Mouse (Mus musculus) kidney, postnatal 0 days (tissue): Measurements from ENCODE around the gene Erf. TPM values are rescaled to one million over a fixed set of nuclear protein-coding genes. Genes with fewer than 3 reads are reported as not detected.
A peak's percentile ranks its signal among the peaks of the same experiment; 100 is the strongest.

Source experiments
- ATAC-seq: fragments of 200-750 bp; cut with Nextera tagmentation; replicated peaks from 2 replicates; pipeline ENCODE4 v1.8.0; 2017; ENCODE audit warnings: low read depth, moderate number of reproducible peaks, moderate TSS enrichment, moderate library complexity; ENCODE audit not compliant: low FRiP score
- DNase-seq: peaks from one replicate; pipeline ENCODE4 v3.0.0-alpha.2; 2016; ENCODE audit warnings: low spot score
- H3K27ac ChIP-seq: fragments of 300-500 bp; sonication (generic); 2 replicates; pipeline ENCODE4 v1.5.1; 2014; ENCODE audit warnings: mild to moderate bottlenecking
- H3K27me3 ChIP-seq: fragments of 300-500 bp; sonication (generic); 2 replicates; pipeline ENCODE4 v1.6.1; 2014; ENCODE audit warnings: low read length, mixed read lengths; ENCODE audit not compliant: insufficient read depth
- H3K36me3 ChIP-seq: fragments of 300-500 bp; sonication (generic); 2 replicates; pipeline ENCODE4 v1.6.1; 2014; ENCODE audit warnings: low read length, mixed read lengths; ENCODE audit not compliant: insufficient read depth
- H3K4me1 ChIP-seq: fragments of 300-500 bp; sonication (generic); replicated peaks from 2 replicates; pipeline ENCODE4 v1.6.1; 2014; ENCODE audit warnings: antibody characterized with exemption, low read length, mixed read lengths; ENCODE audit not compliant: insufficient read depth
- H3K4me2 ChIP-seq: fragments of 300-500 bp; sonication (generic); 2 replicates; pipeline ENCODE4 v1.6.1; 2014; ENCODE audit warnings: mild to moderate bottlenecking, low read length, moderate library complexity, mixed read lengths
- H3K4me3 ChIP-seq: fragments of 300-500 bp; sonication (generic); replicated peaks from 2 replicates; pipeline ENCODE4 v1.5.1; 2014; ENCODE audit warnings: low read depth, low read length
- H3K9ac ChIP-seq: fragments of 300-500 bp; sonication (generic); 2 replicates; pipeline ENCODE4 v1.6.1; 2014; ENCODE audit warnings: low read depth, low read length
- H3K9me3 ChIP-seq: fragments of 300-500 bp; sonication (generic); replicated peaks from 2 replicates; pipeline ENCODE4 v1.6.1; 2016; ENCODE audit warnings: low read length, inconsistent platforms, mixed read lengths
- CTCF ChIP-seq: IDR thresholded peaks from 2 replicates; pipeline ENCODE4 v1.5.1; 2016; ENCODE audit warnings: antibody characterized with exemption, low read depth, mild to moderate bottlenecking, moderate library complexity
- WGBS: fragments of 180-500 bp; shearing (Covaris S2); extraction: QIAGEN DNeasy Blood & Tissue Kit; methylation state at CpG from one replicate; pipeline ENCODE4 v1.1.7; 2014; 5-methylcytosine and 5-hydroxymethylcytosine counted together
- polyA plus RNA-seq: library from polyadenylated mRNA; unstranded; fragments of >200 nt; fragmentation: Nextera tagmentation; extraction: Ambion mirVana; gene quantifications from 2 replicates; pipeline ENCODE4 v1.2.1, GENCODE M21; 2015

Erf gene
- polyA plus RNA-seq, 1 experiment from 2014 or later = 18.6 TPM

GRCm38 (mm10) chr7:25263968-25264870, 13.7 kb upstream of the Erf start:
- DNase-seq (no peak), ATAC-seq (no peak)
- Histone ChIP-seq H3K36me3 (no peaks in the 10 kb centered on the region), H3K27ac (no peak overlapping the region), H3K4me3 (no peak overlapping the region), H3K27me3 (no peaks in the 10 kb centered on the region), H3K9ac (no peak overlapping the region), H3K4me2 (no peak overlapping the region), H3K9me3 (no peaks in the 10 kb centered on the region), H3K4me1 (peaks cover 8% of the 10 kb centered on the region; the same call in 1 of the 2 replicates)
- TF ChIP-seq CTCF = no peak
- 33% methylated on average over 17 of the region's 17 CpGs for WGBS

- no peak overlapping the region for H3K27ac ChIP-seq
- DNase-seq = no peak
- no peaks in the 10 kb centered on the region for H3K36me3 ChIP-seq
- no peak for TF ChIP-seq CTCF
- 88% methylated on average over 1 of the region's 1 CpGs for WGBS
- H3K4me2 ChIP-seq = no peak overlapping the region
- no peaks in the 10 kb centered on the region for H3K27me3 ChIP-seq
- H3K9ac ChIP-seq = no peak overlapping the region
- no peak overlapping the region for H3K4me3 ChIP-seq
- peaks cover 1% of the 10 kb centered on the region; the same call in 1 of the 2 replicates for H3K4me1 ChIP-seq
- H3K9me3 ChIP-seq = no peaks in the 10 kb centered on the region
- ATAC-seq = no peak
Observed at GRCm38 (mm10) chr7:25261896-25262295, 11.3 kb upstream of the Erf start.

GRCm38 (mm10) chr7:25251822-25252221, 1.3 kb upstream of the Erf start:
- no peaks in the 10 kb centered on the region for H3K9me3 ChIP-seq
- 17% methylated on average over 8 of the region's 8 CpGs for WGBS
- peak overlapping the region; percentile 97 for H3K4me3 ChIP-seq
- no peak for TF ChIP-seq CTCF
- H3K27ac ChIP-seq = peak overlapping the region; percentile 96
- H3K4me2 ChIP-seq = peak overlapping the region; percentile 81
- DNase-seq = no peak
- peaks cover 20% of the 10 kb centered on the region for H3K4me1 ChIP-seq
- H3K36me3 ChIP-seq = no peaks in the 10 kb centered on the region
- H3K9ac ChIP-seq = 0 out of 2 replicates have a peak overlapping the region, but pooled peaks have one; percentile 97
- no peaks in the 10 kb centered on the region for H3K27me3 ChIP-seq
- no peak for ATAC-seq

- Histone ChIP-seq H3K4me2 (peak overlapping the region; percentile 81), H3K9ac (peak overlapping the region; percentile 97), H3K36me3 (no peaks in the 10 kb centered on the region), H3K27me3 (no peaks in the 10 kb centered on the region), H3K9me3 (no peaks in the 10 kb centered on the region), H3K4me3 (peak overlapping the region; percentile 97), H3K4me1 (peaks cover 26% of the 10 kb centered on the region), H3K27ac (peak overlapping the region; percentile 96)
- DNase-seq (peak; percentile 87), ATAC-seq (peak; percentile 12; the same call in 1 of the 2 replicates)
- TF ChIP-seq CTCF = no peak
- WGBS = 3% methylated on average over 22 of the region's 22 CpGs
Observed at GRCm38 (mm10) chr7:25251071-25251791, 670 bp upstream of the Erf start.

- peaks cover 14% of the 10 kb centered on the region for H3K36me3 ChIP-seq
- no peak for TF ChIP-seq CTCF
- H3K4me1 ChIP-seq = peaks cover 36% of the 10 kb centered on the region
- H3K9me3 ChIP-seq = no peaks in the 10 kb centered on the region
- WGBS = under 1% methylated on average over 52 of the region's 73 CpGs
- H3K9ac ChIP-seq = peak overlapping the region; percentile 97
- peak; percentile 66 for ATAC-seq
- peak overlapping the region; percentile 81 for H3K4me2 ChIP-seq
- H3K27ac ChIP-seq = peak overlapping the region; percentile 96
- H3K27me3 ChIP-seq = no peaks in the 10 kb centered on the region
- peak overlapping the region; percentile 97 for H3K4me3 ChIP-seq
- peak; percentile 91 for DNase-seq
Observed at GRCm38 (mm10) chr7:25249314-25250140, 1.0 kb downstream of the Erf start.

GRCm38 (mm10) chr7:25248846-25249313, 1.7 kb downstream of the Erf start:
- Histone ChIP-seq H3K27ac (peak overlapping the region; percentile 96), H3K9me3 (no peaks in the 10 kb centered on the region), H3K36me3 (peaks cover 18% of the 10 kb centered on the region), H3K27me3 (no peaks in the 10 kb centered on the region), H3K4me1 (peaks cover 36% of the 10 kb centered on the region), H3K4me3 (peak overlapping the region; percentile 97), H3K9ac (peak overlapping the region; percentile 97), H3K4me2 (peak overlapping the region; percentile 81)
- DNase-seq (peak; percentile 61), ATAC-seq (no peak)
- under 1% methylated on average over 25 of the region's 25 CpGs for WGBS
- no peak; the same call in 1 of the 2 replicates for TF ChIP-seq CTCF
